Mouse (Mus musculus) limb, embryonic 12.5 days (tissue): Measurements from ENCODE around the gene Cchcr1. TPM values are rescaled to one million over a fixed set of nuclear protein-coding genes. Genes with fewer than 3 reads are reported as not detected.
"Not testable (repeated sequence)": the region's sequence is repeated elsewhere in the genome, so short reads cannot be mapped to it uniquely, and the experiment has no call there.

Source experiments
- ATAC-seq: fragments of 200-750 bp; cut with Nextera tagmentation; 2 replicates; pipeline ENCODE4 v1.8.0; 2017; ENCODE audit warnings: low read depth, moderate TSS enrichment; ENCODE audit not compliant: insufficient number of reproducible peaks, insufficient read depth, low FRiP score, low TSS enrichment
- H3K27ac ChIP-seq: fragments of 300-500 bp; sonication (generic); 2 replicates; pipeline ENCODE4 v1.5.1; 2016; ENCODE audit warnings: mild to moderate bottlenecking, moderate library complexity
- H3K27me3 ChIP-seq: fragments of 300-500 bp; sonication (generic); 2 replicates; pipeline ENCODE4 v1.6.1; 2016; ENCODE audit warnings: mild to moderate bottlenecking, moderate library complexity
- H3K36me3 ChIP-seq: fragments of 300-500 bp; sonication (generic); 2 replicates; pipeline ENCODE4 v1.6.1; 2016; ENCODE audit warnings: mild to moderate bottlenecking, moderate library complexity
- H3K4me1 ChIP-seq: fragments of 300-500 bp; sonication (generic); replicated peaks from 2 replicates; pipeline ENCODE4 v1.6.1; 2016
- H3K4me2 ChIP-seq: fragments of 300-500 bp; sonication (generic); 2 replicates; pipeline ENCODE4 v1.6.1; 2016; ENCODE audit warnings: mild to moderate bottlenecking, moderate library complexity
- H3K4me3 ChIP-seq: fragments of 300-500 bp; sonication (generic); replicated peaks from 2 replicates; pipeline ENCODE4 v1.5.1; 2016; ENCODE audit warnings: mild to moderate bottlenecking
- H3K9ac ChIP-seq: fragments of 300-500 bp; sonication (generic); replicated peaks from 2 replicates; pipeline ENCODE4 v1.6.1; 2016; ENCODE audit warnings: mild to moderate bottlenecking, moderate library complexity
- H3K9me3 ChIP-seq: fragments of 300-500 bp; sonication (generic); 2 replicates; pipeline ENCODE4 v1.6.1; 2016; ENCODE audit warnings: mild to moderate bottlenecking, moderate library complexity
- WGBS: fragments of 180-500 bp; shearing (Covaris S2); methylation state at CpG from one replicate; pipeline ENCODE4 v1.1.7; 2016; 5-methylcytosine and 5-hydroxymethylcytosine counted together
- polyA plus RNA-seq: library from polyadenylated mRNA; unstranded; fragments of >200 nt; fragmentation: Nextera tagmentation; extraction: Ambion mirVana; gene quantifications from 2 replicates; pipeline ENCODE4 v1.2.1, GENCODE M21; 2016

The Cchcr1 gene
- polyA plus RNA-seq, 1 experiment from 2014 or later = 26.3 TPM

GRCm38 (mm10) chr17:35503849-35504248, 13.1 kb upstream of the Cchcr1 start:
- whole genome bisulfite sequencing = 31% methylated on average over 5 of the region's 5 CpGs
- Histone ChIP-seq H3K4me3 (no peak overlapping the region), H3K27ac (no peak overlapping the region), H3K9ac (no peak overlapping the region), H3K36me3 (no peaks in the 10 kb centered on the region), H3K27me3 (peaks cover 42% of the 10 kb centered on the region), H3K4me1 (peaks cover 15% of the 10 kb centered on the region), H3K9me3 (no peaks in the 10 kb centered on the region), H3K4me2 (no peak overlapping the region)
- no peak for ATAC-seq

GRCm38 (mm10) chr17:35504628-35505481, 12.0 kb upstream of the Cchcr1 start:
- WGBS = 38% methylated on average over 8 of the region's 8 CpGs
- Histone ChIP-seq H3K4me2 (no peak overlapping the region), H3K9ac (no peak overlapping the region), H3K4me3 (no peak overlapping the region), H3K4me1 (peaks cover 21% of the 10 kb centered on the region), H3K27me3 (peaks cover 48% of the 10 kb centered on the region), H3K27ac (no peak overlapping the region), H3K9me3 (no peaks in the 10 kb centered on the region), H3K36me3 (no peaks in the 10 kb centered on the region)
- no peak for ATAC-seq

- H3K4me3 ChIP-seq = no peak within 1 kb of the TSS
- no peak within 1 kb of the TSS for H3K4me2 ChIP-seq
- 48% methylated on average over 13 of the region's 13 CpGs for WGBS
- H3K27me3 ChIP-seq = peaks cover 48% of the 10 kb centered on the region
- H3K9me3 ChIP-seq = no peaks in the 10 kb centered on the region
- H3K4me1 ChIP-seq = peaks cover 21% of the 10 kb centered on the region
- no peak for ATAC-seq
- H3K36me3 ChIP-seq = no peaks in the 10 kb centered on the region
- no peak within 1 kb of the TSS for H3K27ac ChIP-seq
- no peak within 1 kb of the TSS for H3K9ac ChIP-seq
These were observed 11.1 kb upstream of the Cchcr1 start, which contains the start of gene Pou5f1 for GRCm38 (mm10) chr17:35505776-35506175. TSS of gene Pou5f1 (plus strand) at chr17:35506018.

GRCm38 (mm10) chr17:35506881-35507280, 10.0 kb upstream of the Cchcr1 start:
- Histone ChIP-seq H3K36me3 (no peaks in the 10 kb centered on the region), H3K4me3 (no peak overlapping the region)
- ATAC-seq = no peak

GRCm38 (mm10) chr17:35507556-35508260, 9.2 kb upstream of the Cchcr1 start:
- Histone ChIP-seq H3K9ac (no peak overlapping the region), H3K9me3 (no peaks in the 10 kb centered on the region), H3K36me3 (peaks cover 6% of the 10 kb centered on the region), H3K4me2 (no peak overlapping the region), H3K4me3 (no peak overlapping the region), H3K4me1 (peaks cover 11% of the 10 kb centered on the region), H3K27ac (no peak overlapping the region), H3K27me3 (peaks cover 48% of the 10 kb centered on the region)
- 20% methylated on average over 13 of the region's 13 CpGs for WGBS
- no peak for ATAC-seq

More at GRCm38 (mm10) chr17:35506881-35507280, 10.0 kb upstream of the Cchcr1 start:
- H3K4me1 ChIP-seq = peaks cover 20% of the 10 kb centered on the region
- H3K9me3 ChIP-seq = no peaks in the 10 kb centered on the region
- 14% methylated on average over 10 of the region's 10 CpGs for WGBS
- no peak overlapping the region for H3K9ac ChIP-seq
- H3K27me3 ChIP-seq = peaks cover 48% of the 10 kb centered on the region
- no peak overlapping the region for H3K27ac ChIP-seq
- H3K4me2 ChIP-seq = no peak overlapping the region

- not testable (repeated sequence) for H3K4me2 ChIP-seq, H3K4me3 ChIP-seq, H3K9me3 ChIP-seq, H3K9ac ChIP-seq, H3K27ac ChIP-seq, ATAC-seq
- Histone ChIP-seq H3K4me1 (0 out of 2 replicates have a peak, but pooled peaks cover 10% of the 10 kb centered on the region), H3K36me3 (peaks cover 12% of the 10 kb centered on the region), H3K27me3 (peaks cover 48% of the 10 kb centered on the region)
- 53% methylated on average over 5 of the region's 5 CpGs for WGBS
These were observed 8.6 kb upstream of the Cchcr1 start for GRCm38 (mm10) chr17:35508279-35508678.

- no peak overlapping the region for H3K4me3 ChIP-seq
- no peak overlapping the region for H3K9ac ChIP-seq
- H3K27me3 ChIP-seq = peaks cover 48% of the 10 kb centered on the region
- H3K36me3 ChIP-seq = peaks cover 22% of the 10 kb centered on the region
- H3K27ac ChIP-seq = no peak overlapping the region
- 34% methylated on average over 8 of the region's 8 CpGs for WGBS
- peaks cover 13% of the 10 kb centered on the region for H3K4me1 ChIP-seq
- ATAC-seq = no peak
- H3K9me3 ChIP-seq = no peaks in the 10 kb centered on the region
- no peak overlapping the region for H3K4me2 ChIP-seq
These were observed 7.6 kb upstream of the Cchcr1 start for GRCm38 (mm10) chr17:35509284-35509683.

GRCm38 (mm10) chr17:35512916-35513626, 3.8 kb upstream of the Cchcr1 start:
- WGBS = 93% methylated on average over 7 of the region's 7 CpGs
- no peak overlapping the region for H3K4me3 ChIP-seq

GRCm38 (mm10) chr17:35513886-35514285, 3.0 kb upstream of the Cchcr1 start:
- H3K9me3 ChIP-seq = no peaks in the 10 kb centered on the region
- H3K27me3 ChIP-seq = peaks cover 6% of the 10 kb centered on the region
- H3K27ac ChIP-seq = no peak overlapping the region
- peak overlapping the region; percentile 69 for H3K4me2 ChIP-seq
- no peak overlapping the region for H3K4me3 ChIP-seq
- WGBS = 15% methylated on average over 2 of the region's 2 CpGs
- H3K4me1 ChIP-seq = peaks cover 42% of the 10 kb centered on the region
- peaks cover 26% of the 10 kb centered on the region for H3K36me3 ChIP-seq
- ATAC-seq = no peak
- no peak overlapping the region for H3K9ac ChIP-seq

More at GRCm38 (mm10) chr17:35512916-35513626, 3.8 kb upstream of the Cchcr1 start:
- no peaks in the 10 kb centered on the region for H3K9me3 ChIP-seq
- no peak overlapping the region for H3K9ac ChIP-seq
- peaks cover 26% of the 10 kb centered on the region for H3K36me3 ChIP-seq
- ATAC-seq = no peak
- H3K27me3 ChIP-seq = peaks cover 11% of the 10 kb centered on the region
- no peak overlapping the region for H3K4me2 ChIP-seq
- no peak overlapping the region for H3K27ac ChIP-seq
- peaks cover 36% of the 10 kb centered on the region for H3K4me1 ChIP-seq

- 40% methylated on average over 6 of the region's 6 CpGs for WGBS
- H3K27ac ChIP-seq = no peak overlapping the region
- peaks cover 35% of the 10 kb centered on the region for H3K4me1 ChIP-seq
- ATAC-seq = no peak
- no peaks in the 10 kb centered on the region for H3K27me3 ChIP-seq
- H3K4me2 ChIP-seq = peak overlapping the region; percentile 69
- peak overlapping the region; percentile 51 for H3K4me3 ChIP-seq
- H3K9me3 ChIP-seq = no peaks in the 10 kb centered on the region
- H3K9ac ChIP-seq = peak overlapping the region; percentile 51
- peaks cover 27% of the 10 kb centered on the region for H3K36me3 ChIP-seq
These were observed 2.1 kb upstream of the Cchcr1 start for GRCm38 (mm10) chr17:35514756-35515155.
